Mouse (Mus musculus) kidney, postnatal 0 days (tissue): Measurements from ENCODE around the gene Ucp3. TPM values are rescaled to one million over a fixed set of nuclear protein-coding genes. Genes with fewer than 3 reads are reported as not detected.

ENCODE experiments used
- ATAC-seq: fragments of 200-750 bp; cut with Nextera tagmentation; replicated peaks from 2 replicates; pipeline ENCODE4 v1.8.0; 2017; ENCODE audit warnings: low read depth, moderate number of reproducible peaks, moderate TSS enrichment, moderate library complexity; ENCODE audit not compliant: low FRiP score
- DNase-seq: peaks from one replicate; pipeline ENCODE4 v3.0.0-alpha.2; 2016; ENCODE audit warnings: low spot score
- H3K27ac ChIP-seq: fragments of 300-500 bp; sonication (generic); 2 replicates; pipeline ENCODE4 v1.5.1; 2014; ENCODE audit warnings: mild to moderate bottlenecking
- H3K27me3 ChIP-seq: fragments of 300-500 bp; sonication (generic); 2 replicates; pipeline ENCODE4 v1.6.1; 2014; ENCODE audit warnings: low read length, mixed read lengths; ENCODE audit not compliant: insufficient read depth
- H3K36me3 ChIP-seq: fragments of 300-500 bp; sonication (generic); 2 replicates; pipeline ENCODE4 v1.6.1; 2014; ENCODE audit warnings: low read length, mixed read lengths; ENCODE audit not compliant: insufficient read depth
- H3K4me1 ChIP-seq: fragments of 300-500 bp; sonication (generic); replicated peaks from 2 replicates; pipeline ENCODE4 v1.6.1; 2014; ENCODE audit warnings: antibody characterized with exemption, low read length, mixed read lengths; ENCODE audit not compliant: insufficient read depth
- H3K4me2 ChIP-seq: fragments of 300-500 bp; sonication (generic); 2 replicates; pipeline ENCODE4 v1.6.1; 2014; ENCODE audit warnings: mild to moderate bottlenecking, low read length, moderate library complexity, mixed read lengths
- H3K4me3 ChIP-seq: fragments of 300-500 bp; sonication (generic); replicated peaks from 2 replicates; pipeline ENCODE4 v1.5.1; 2014; ENCODE audit warnings: low read depth, low read length
- H3K9ac ChIP-seq: fragments of 300-500 bp; sonication (generic); 2 replicates; pipeline ENCODE4 v1.6.1; 2014; ENCODE audit warnings: low read depth, low read length
- H3K9me3 ChIP-seq: fragments of 300-500 bp; sonication (generic); replicated peaks from 2 replicates; pipeline ENCODE4 v1.6.1; 2016; ENCODE audit warnings: low read length, inconsistent platforms, mixed read lengths
- CTCF ChIP-seq: IDR thresholded peaks from 2 replicates; pipeline ENCODE4 v1.5.1; 2016; ENCODE audit warnings: antibody characterized with exemption, low read depth, mild to moderate bottlenecking, moderate library complexity
- WGBS: fragments of 180-500 bp; shearing (Covaris S2); extraction: QIAGEN DNeasy Blood & Tissue Kit; methylation state at CpG from one replicate; pipeline ENCODE4 v1.1.7; 2014; 5-methylcytosine and 5-hydroxymethylcytosine counted together
- polyA plus RNA-seq: library from polyadenylated mRNA; unstranded; fragments of >200 nt; fragmentation: Nextera tagmentation; extraction: Ambion mirVana; gene quantifications from 2 replicates; pipeline ENCODE4 v1.2.1, GENCODE M21; 2015

Ucp3 gene
- polyA plus RNA-seq, 1 experiment from 2014 or later, result 0.05 TPM

GRCm38 (mm10) chr7:100492391-100493116 lies 19.8 kb downstream of the Ucp3 start:
- H3K9me3 ChIP-seq, result no peaks in the 10 kb centered on the region
- H3K4me2 ChIP-seq, result peak overlapping the region; percentile 96
- H3K27ac ChIP-seq, result peak overlapping the region; percentile 82
- 4% methylated on average over 34 of the region's 36 CpGs for WGBS
- no peak for TF ChIP-seq CTCF
- no peaks in the 10 kb centered on the region for H3K27me3 ChIP-seq
- peak overlapping the region; percentile 55 for H3K4me3 ChIP-seq
- ATAC-seq (peak; percentile 30), DNase-seq (peak; percentile 24)
- H3K9ac ChIP-seq, result peak overlapping the region; percentile 70
- peaks cover 25% of the 10 kb centered on the region for H3K4me1 ChIP-seq
- H3K36me3 ChIP-seq, result peaks cover 6% of the 10 kb centered on the region; the same call in 1 of the 2 replicates

DNA sequence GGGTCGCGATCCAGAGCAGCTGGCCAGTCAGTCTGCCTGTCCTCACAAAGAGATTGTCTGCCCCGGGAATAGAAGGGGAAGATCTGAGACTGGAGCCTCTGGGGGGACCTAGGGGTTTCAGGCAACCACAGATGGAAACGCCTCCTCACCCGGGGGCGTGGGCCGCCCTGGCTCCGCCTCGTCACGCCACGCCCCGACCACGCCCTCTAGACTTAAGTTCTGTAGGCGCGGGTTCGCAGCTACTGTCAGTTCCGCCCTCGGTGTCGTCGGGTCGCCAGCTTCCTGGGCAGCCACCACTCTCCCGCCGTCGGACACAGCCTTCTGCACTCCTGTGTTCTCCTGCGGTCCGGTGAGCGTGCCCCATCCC lies 20.3 kb downstream of the Ucp3 start, which contains the start of gene Ucp2:
TSS of gene Ucp2 (plus strand) at position 221 of the 367 bp plus-strand sequence.
- peak within 1 kb of the TSS; percentile 96 for H3K4me2 ChIP-seq
- DNase-seq (peak; percentile 85), ATAC-seq (peak; percentile 50)
- peaks cover 25% of the 10 kb centered on the region for H3K4me1 ChIP-seq
- peak within 1 kb of the TSS; percentile 82 for H3K27ac ChIP-seq
- peaks cover 11% of the 10 kb centered on the region; the same call in 1 of the 2 replicates for H3K36me3 ChIP-seq
- no peaks in the 10 kb centered on the region for H3K9me3 ChIP-seq
- H3K9ac ChIP-seq, result peak within 1 kb of the TSS; percentile 70
- TF ChIP-seq CTCF, result no peak
- under 1% methylated on average over 27 of the region's 27 CpGs for WGBS
- H3K4me3 ChIP-seq, result peak within 1 kb of the TSS; percentile 55
- H3K27me3 ChIP-seq, result no peaks in the 10 kb centered on the region

DNA sequence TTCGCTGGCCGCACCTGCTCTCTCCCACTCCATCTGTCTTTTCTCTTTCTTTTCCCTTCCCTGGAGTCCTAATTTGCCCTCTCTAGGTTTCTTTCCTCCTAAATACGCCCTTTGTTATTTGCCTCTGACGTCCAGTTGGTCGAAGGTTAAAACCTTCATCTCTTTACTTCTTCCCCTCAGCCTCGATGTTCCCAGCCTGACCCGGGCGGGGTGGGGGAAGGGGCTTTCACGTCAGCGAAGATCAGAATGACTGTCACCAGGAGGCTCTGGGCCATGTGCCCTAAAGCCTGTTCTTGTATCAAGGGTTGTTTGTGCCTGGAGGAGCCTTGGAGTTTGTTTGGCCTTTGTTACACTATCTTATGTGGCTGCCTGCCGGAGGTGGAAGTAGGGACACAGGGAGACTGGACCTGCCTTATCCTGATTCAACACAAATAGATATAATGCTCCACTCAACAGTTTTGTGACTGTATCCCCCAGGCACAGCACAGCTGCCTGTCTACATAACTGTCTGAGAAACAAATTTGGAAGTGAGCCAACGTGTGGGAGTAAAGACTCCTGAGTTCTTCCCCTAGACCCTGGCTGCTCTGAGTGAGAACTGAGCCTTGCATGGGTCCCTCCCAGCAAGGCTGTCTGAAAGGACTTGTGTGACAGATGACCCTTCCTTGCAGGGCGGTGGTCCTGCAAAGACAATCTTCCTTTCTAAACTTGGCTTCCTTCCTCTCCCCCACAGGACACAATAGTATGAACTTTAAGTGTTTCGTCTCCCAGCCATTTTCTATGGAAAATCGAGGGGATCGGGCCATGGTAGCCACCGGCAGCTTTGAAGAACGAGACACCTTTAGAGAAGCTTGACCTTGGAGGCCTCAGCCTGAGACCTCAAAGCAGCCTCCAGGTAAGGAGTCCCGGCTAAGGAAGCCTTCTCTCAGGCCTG lies 21.0 kb downstream of the Ucp3 start:
- DNase-seq, result peak; percentile 92
- no peaks in the 10 kb centered on the region for H3K27me3 ChIP-seq
- H3K36me3 ChIP-seq, result peaks cover 18% of the 10 kb centered on the region; the same call in 1 of the 2 replicates
- peak overlapping the region; percentile 96 for H3K4me2 ChIP-seq
- ATAC-seq, result peak; percentile 53
- no peaks in the 10 kb centered on the region for H3K9me3 ChIP-seq
- H3K9ac ChIP-seq, result peak overlapping the region; percentile 70
- 10% methylated on average over 19 of the region's 19 CpGs for WGBS
- no peak for TF ChIP-seq CTCF
- peak overlapping the region; percentile 55 for H3K4me3 ChIP-seq
- peak overlapping the region; percentile 82 for H3K27ac ChIP-seq
- H3K4me1 ChIP-seq, result peaks cover 25% of the 10 kb centered on the region

GRCm38 (mm10) chr7:100494415-100494831 lies 21.6 kb downstream of the Ucp3 start:
- WGBS, result 71% methylated on average over 7 of the region's 7 CpGs
- no peak for ATAC-seq
- Histone ChIP-seq H3K4me1 (peaks cover 25% of the 10 kb centered on the region), H3K27ac (peak overlapping the region; percentile 82), H3K4me3 (peak overlapping the region; percentile 55), H3K4me2 (peak overlapping the region; percentile 96), H3K36me3 (peaks cover 24% of the 10 kb centered on the region; the same call in 1 of the 2 replicates), H3K9ac (peak overlapping the region; percentile 70), H3K9me3 (no peaks in the 10 kb centered on the region), H3K27me3 (no peaks in the 10 kb centered on the region)
- TF ChIP-seq CTCF, result no peak
- peak; percentile 34 for DNase-seq

- peak overlapping the region; percentile 96 for H3K4me2 ChIP-seq
- no peaks in the 10 kb centered on the region for H3K9me3 ChIP-seq
- H3K4me1 ChIP-seq, result peaks cover 25% of the 10 kb centered on the region
- ATAC-seq, result no peak
- DNase-seq, result no peak
- peak overlapping the region; percentile 82 for H3K27ac ChIP-seq
- no peaks in the 10 kb centered on the region for H3K27me3 ChIP-seq
- WGBS, result 44% methylated on average over 8 of the region's 8 CpGs
- no peak for TF ChIP-seq CTCF
- peaks cover 29% of the 10 kb centered on the region; the same call in 1 of the 2 replicates for H3K36me3 ChIP-seq
- peak overlapping the region; percentile 55; the same call in 1 of the 2 replicates for H3K4me3 ChIP-seq
- peak overlapping the region; percentile 19; the same call in 1 of the 2 replicates for H3K9ac ChIP-seq
Observed at GRCm38 (mm10) chr7:100495042-100495441, 22.3 kb downstream of the Ucp3 start.
